Mouse (Mus musculus): ENCODE measurements around the gene Ptpn3. TPM values are rescaled to one million over a fixed set of nuclear protein-coding genes. Genes with fewer than 3 reads are reported as not detected.

The Ptpn3 gene
- total and polyA plus RNA-seq, 3 experiments, result 0.08 to 0.14 (median 0.09) TPM

- no peak for TF ChIP-seq PAX5 (IDR thresholded peaks at IDR 0.05; ENCODE audit: low read length)
- peak; percentile 74 for TF ChIP-seq TCF12 (IDR thresholded peaks at IDR 0.05; ENCODE audit: low read depth, low read length)
- no peak for TF ChIP-seq NRF1 (IDR thresholded peaks at IDR 0.05; ENCODE audit: low read depth, low read length)
- TF ChIP-seq NELFE (IDR thresholded peaks at IDR 0.05; ENCODE audit: low read depth, low read length), result peak; percentile 41; the same call in 1 of the 2 replicates
- TF ChIP-seq JUN (IDR thresholded peaks at IDR 0.05; ENCODE audit: insufficient read depth, low read depth, low read length), result no peak
- no peak for TF ChIP-seq RCOR1 (conservative IDR thresholded peaks at IDR 0.05; ENCODE audit: low read depth, low read length)
- TF ChIP-seq ETS1 (conservative IDR thresholded peaks at IDR 0.05; ENCODE audit: low read depth, low read length), result no peak
- TF ChIP-seq UBTF (IDR thresholded peaks at IDR 0.05; ENCODE audit: low read depth, low read length), result no peak
- no peak; the same call in 1 of the 2 replicates for TF ChIP-seq ZMIZ1 (IDR thresholded peaks at IDR 0.05; ENCODE audit: low read depth, low read length)
- 0 out of 2 replicates have a peak, but pooled peaks have one; percentile 52 for TF ChIP-seq IRF4 (IDR thresholded peaks at IDR 0.05; ENCODE audit: low read depth, low read length)
- TF ChIP-seq ZKSCAN1 (IDR thresholded peaks at IDR 0.05; ENCODE audit: borderline replicate concordance, low read depth, low read length), result no peak
- no peak for TF ChIP-seq KAT2A (IDR thresholded peaks at IDR 0.05; ENCODE audit: insufficient replicate concordance, low read length)
- no peak for TF ChIP-seq JUND (conservative IDR thresholded peaks at IDR 0.05; ENCODE audit: low read depth, low read length)
- no peak for TF ChIP-seq ZC3H11A (IDR thresholded peaks at IDR 0.05; ENCODE audit: low read depth, low read length)
- peak; percentile 51; the same call in 1 of the 2 replicates for TF ChIP-seq MAX (IDR thresholded peaks at IDR 0.05; ENCODE audit: low read length)
- TF ChIP-seq USF2 (conservative IDR thresholded peaks at IDR 0.05; ENCODE audit: low read depth, low read length), result no peak
- no peak for TF ChIP-seq EP300 (IDR thresholded peaks at IDR 0.05; ENCODE audit: low read length)
- TF ChIP-seq SMC3 (IDR thresholded peaks at IDR 0.05; ENCODE audit: low read depth, low read length), result no peak; the same call in 1 of the 2 replicates
- peak; percentile 64; the same call in 1 of the 2 replicates for TF ChIP-seq MEF2A (IDR thresholded peaks at IDR 0.05; ENCODE audit: borderline replicate concordance, low read depth, low read length)
- no peak; the same call in 1 of the 2 replicates for TF ChIP-seq ELF1 (IDR thresholded peaks at IDR 0.05; ENCODE audit: low read depth, low read length)
- no peak for TF ChIP-seq MYC (IDR thresholded peaks at IDR 0.05; ENCODE audit: low read depth, low read length)
- 0 out of 2 replicates have a peak, but pooled peaks have one; percentile 14 for TF ChIP-seq TBP (conservative IDR thresholded peaks at IDR 0.05; ENCODE audit: low read depth, low read length)
- no peak; the same call in 1 of the 2 replicates for TF ChIP-seq CHD1 (IDR thresholded peaks at IDR 0.05; ENCODE audit: low read depth, low read length)
- TF ChIP-seq ZNF384 (IDR thresholded peaks at IDR 0.05; ENCODE audit: low read depth, low read length), result no peak
- no peak for TF ChIP-seq CTCF (conservative IDR thresholded peaks at IDR 0.05 in 1 of 2, IDR thresholded peaks at IDR 0.05 in 1 of 2; ENCODE audit: low read depth in 2 of 2, low read length in 2 of 2)
- peak; percentile 39; the same call in 1 of the 2 replicates for TF ChIP-seq SIN3A (IDR thresholded peaks at IDR 0.05; ENCODE audit: low read length)
- no peak for TF ChIP-seq USF1 (IDR thresholded peaks at IDR 0.05; ENCODE audit: low read depth, low read length)
- no peak for TF ChIP-seq GABPA (IDR thresholded peaks at IDR 0.05; ENCODE audit: insufficient replicate concordance, low read depth, low read length)
- peak; percentile 87 for TF ChIP-seq MXI1 (IDR thresholded peaks at IDR 0.05; ENCODE audit: low read depth, low read length)
- 0 out of 2 replicates have a peak, but pooled peaks have one; percentile 67 for TF ChIP-seq MAZ (IDR thresholded peaks at IDR 0.05; ENCODE audit: low read depth, low read length)
- no peak for TF ChIP-seq CHD2 (IDR thresholded peaks at IDR 0.05; ENCODE audit: low read length)
- peak; percentile 53; the same call in 1 of the 2 replicates for TF ChIP-seq POLR2A (IDR thresholded peaks at IDR 0.05; ENCODE audit: low read depth, low read length)
- no peak for TF ChIP-seq E2F4 (IDR thresholded peaks at IDR 0.05; ENCODE audit: insufficient replicate concordance, low read depth, low read length)
- no peak for TF ChIP-seq POLR2AphosphoS2 (IDR thresholded peaks at IDR 0.05; ENCODE audit: low read depth, low read length)
- TF ChIP-seq BHLHE40 (IDR thresholded peaks at IDR 0.05; ENCODE audit: low read depth, low read length), result peak; percentile 51
- 0 out of 2 replicates have a peak, but pooled peaks have one; percentile 16 for TF ChIP-seq MAFK (IDR thresholded peaks at IDR 0.05; ENCODE audit: insufficient replicate concordance, low read length)
- no peak for TF ChIP-seq RAD21 (IDR thresholded peaks at IDR 0.05; ENCODE audit: low read depth, low read length)
- no peak for TF ChIP-seq HCFC1 (IDR thresholded peaks at IDR 0.05; ENCODE audit: low read depth, low read length)
- H3K36me3 ChIP-seq (replicated peaks in 1 of 2; ENCODE audit: control insufficient read depth in 1 of 2, insufficient read depth in 1 of 2, low read length in 1 of 2), result no peaks in the 10 kb centered on the region
- no peaks in the 10 kb centered on the region for H3K9me3 ChIP-seq (replicated peaks; ENCODE audit: low read length)
- dilution Hi-C loops (cut with MboI; ENCODE audit: extremely low pct_ligation_motif_present, extremely low pct_unique_long_range_greater_than_20kb, low sequenced_read_pairs), result no loop called here
- H3K27ac ChIP-seq (ENCODE audit: insufficient read depth, low read depth), result peak overlapping the region; percentile 99
- peak overlapping the region in 1 of 3 experiments; percentile 61 for H3K4me3 ChIP-seq (replicated peaks in 1 of 3; ENCODE audit: low read depth in 2 of 3, low read length in 2 of 3, poor library complexity in 1 of 3)
- H3K4me2 ChIP-seq (ENCODE audit: insufficient read depth, low read depth, poor library complexity, severe bottlenecking), result peak overlapping the region; percentile 71; the same call in 1 of the 2 replicates
- H3K79me2 ChIP-seq (replicated peaks; ENCODE audit: control insufficient read depth, extremely low read depth, insufficient read depth, poor library complexity, severe bottlenecking), result no peaks in the 10 kb centered on the region
- H3K4me1 ChIP-seq (ENCODE audit: control insufficient read depth in 1 of 2, insufficient read depth in 2 of 2), result peaks cover 22 to 39% of the 10 kb centered on the region in 2 experiments
- in situ Hi-C loops (cut with MboI; ENCODE audit: low pct_ligation_motif_present, low pct_unique_long_range_greater_than_20kb, low sequenced_read_pairs), result loop anchor here (10.0 kb wide), 1 partner anchor 100 kb away; no protein-coding TSS in a partner anchor
- peak; percentile 73 for DNase-seq (ENCODE audit: extremely low read depth)
- peak overlapping the region; percentile 54 for H3K9ac ChIP-seq (ENCODE audit: insufficient read depth, low read depth)
- no peaks in the 10 kb centered on the region for H3K27me3 ChIP-seq (replicated peaks)
Observed at GRCm38 (mm10) chr4:57164578-57165210, 136.9 kb downstream of the Ptpn3 start.
